Mouse (Mus musculus) midbrain, embryonic 13.5 days (tissue): ENCODE data around the gene Colq. TPM values are rescaled to one million over a fixed set of nuclear protein-coding genes. Genes with fewer than 3 reads are reported as not detected.
"Not testable (repeated sequence)": the region's sequence is repeated elsewhere in the genome, so short reads cannot be mapped to it uniquely, and the experiment has no call there.

Experiments
- ATAC-seq: fragments of 200-750 bp; cut with Nextera tagmentation; 2 replicates; pipeline ENCODE4 v1.8.0; 2017; ENCODE audit warnings: mild to moderate bottlenecking, moderate TSS enrichment, moderate library complexity
- H3K27ac ChIP-seq: fragments of 300-500 bp; sonication (generic); 2 replicates; pipeline ENCODE4 v1.5.1; 2015; ENCODE audit warnings: inconsistent platforms, mild to moderate bottlenecking, moderate library complexity
- H3K27me3 ChIP-seq: fragments of 300-500 bp; sonication (generic); 2 replicates; pipeline ENCODE4 v1.6.1; 2015; ENCODE audit warnings: mild to moderate bottlenecking, inconsistent platforms
- H3K36me3 ChIP-seq: fragments of 300-500 bp; sonication (generic); 2 replicates; pipeline ENCODE4 v1.6.1; 2015; ENCODE audit warnings: mild to moderate bottlenecking, inconsistent platforms
- H3K4me1 ChIP-seq: fragments of 300-500 bp; sonication (generic); replicated peaks from 2 replicates; pipeline ENCODE4 v1.6.1; 2015; ENCODE audit warnings: inconsistent platforms
- H3K4me2 ChIP-seq: fragments of 300-500 bp; sonication (generic); replicated peaks from 2 replicates; pipeline ENCODE4 v1.6.1; 2015; ENCODE audit warnings: moderate library complexity, mild to moderate bottlenecking, inconsistent platforms
- H3K4me3 ChIP-seq: fragments of 300-500 bp; sonication (generic); replicated peaks from 2 replicates; pipeline ENCODE4 v1.5.1; 2015; ENCODE audit warnings: mild to moderate bottlenecking, inconsistent platforms
- H3K9ac ChIP-seq: fragments of 300-500 bp; sonication (generic); replicated peaks from 2 replicates; pipeline ENCODE4 v1.6.1; 2015; ENCODE audit warnings: mild to moderate bottlenecking, inconsistent platforms
- H3K9me3 ChIP-seq: fragments of 300-500 bp; sonication (generic); 2 replicates; pipeline ENCODE4 v1.6.1; 2016; ENCODE audit warnings: mild to moderate bottlenecking, inconsistent platforms
- WGBS: fragments of 180-500 bp; shearing (Covaris S2); methylation state at CpG from one replicate; pipeline ENCODE4 v1.1.7; 2015; 5-methylcytosine and 5-hydroxymethylcytosine counted together
- polyA plus RNA-seq: library from polyadenylated mRNA; unstranded; fragments of >200 nt; fragmentation: Nextera tagmentation; extraction: Ambion mirVana; gene quantifications from 2 replicates; pipeline ENCODE4 v1.2.1, GENCODE M21; 2015

The Colq gene
- polyA plus RNA-seq = not detected in 2 replicates

- no peak within 1 kb of the TSS for H3K27ac ChIP-seq
- no peaks in the 10 kb centered on the region for H3K4me1 ChIP-seq
- H3K36me3 ChIP-seq = no peaks in the 10 kb centered on the region
- no peaks in the 10 kb centered on the region for H3K9me3 ChIP-seq
- no peaks in the 10 kb centered on the region for H3K27me3 ChIP-seq
- H3K9ac ChIP-seq = no peak within 1 kb of the TSS
- H3K4me2 ChIP-seq = no peak within 1 kb of the TSS
- ATAC-seq = no peak
- no peak within 1 kb of the TSS for H3K4me3 ChIP-seq
- 86% methylated on average over 3 of the region's 3 CpGs for WGBS
These were observed at the start of gene Colq for GRCm38 (mm10) chr14:31591243-31591642. Gene Colq, minus strand, starts transcription at chr14:31591343.

- H3K9me3 ChIP-seq = no peaks in the 10 kb centered on the region
- 4% methylated on average over 25 of the region's 26 CpGs for WGBS
- H3K27me3 ChIP-seq = no peaks in the 10 kb centered on the region
- peak within 1 kb of the TSS; percentile 95 for H3K4me2 ChIP-seq
- H3K36me3 ChIP-seq = no peaks in the 10 kb centered on the region
- peak; percentile 72; the same call in 1 of the 2 replicates for ATAC-seq
- peak within 1 kb of the TSS; percentile 66 for H3K4me3 ChIP-seq
- H3K4me1 ChIP-seq = peaks cover 16% of the 10 kb centered on the region
- peak within 1 kb of the TSS; percentile 74 for H3K9ac ChIP-seq
- H3K27ac ChIP-seq = peak within 1 kb of the TSS; percentile 75
These were observed 49.3 kb upstream of the Colq start, which contains the start of gene Gm49387 for GRCm38 (mm10) chr14:31640346-31640889. Gene Gm49387, minus strand, starts transcription at chr14:31640878.

GRCm38 (mm10) chr14:31630677-31631076 is 39.5 kb upstream of the Colq start:
- Histone ChIP-seq H3K9ac (no peak overlapping the region), H3K27me3 (no peaks in the 10 kb centered on the region), H3K9me3 (no peaks in the 10 kb centered on the region), H3K36me3 (no peaks in the 10 kb centered on the region), H3K4me1 (0 out of 2 replicates have a peak, but pooled peaks cover 2% of the 10 kb centered on the region), H3K4me2 (no peak overlapping the region), H3K27ac (no peak overlapping the region), H3K4me3 (no peak overlapping the region)
- WGBS = 33% methylated on average over 7 of the region's 7 CpGs
- 0 out of 2 replicates have a peak, but pooled peaks have one; percentile 53 for ATAC-seq

- no peaks in the 10 kb centered on the region for H3K4me1 ChIP-seq
- ATAC-seq = no peak
- no peak overlapping the region for H3K4me3 ChIP-seq
- no peak overlapping the region for H3K27ac ChIP-seq
- H3K9me3 ChIP-seq = no peaks in the 10 kb centered on the region
- H3K36me3 ChIP-seq = no peaks in the 10 kb centered on the region
- no peak overlapping the region for H3K9ac ChIP-seq
- no peaks in the 10 kb centered on the region for H3K27me3 ChIP-seq
- 88% methylated on average over 12 of the region's 12 CpGs for WGBS
- no peak overlapping the region for H3K4me2 ChIP-seq
These were observed 31.6 kb upstream of the Colq start for GRCm38 (mm10) chr14:31622748-31623147.

- ATAC-seq = no peak
- 65% methylated on average over 9 of the region's 9 CpGs for WGBS
- H3K4me3 ChIP-seq = no peak overlapping the region
These were observed 29.6 kb upstream of the Colq start for GRCm38 (mm10) chr14:31620591-31621223.

GRCm38 (mm10) chr14:31617997-31618396 is 26.9 kb upstream of the Colq start:
- Histone ChIP-seq H3K4me2 (no peak overlapping the region), H3K4me3 (no peak overlapping the region), H3K27me3 (no peaks in the 10 kb centered on the region), H3K27ac (no peak overlapping the region), H3K9ac (no peak overlapping the region), H3K9me3 (no peaks in the 10 kb centered on the region), H3K36me3 (0 out of 2 replicates have a peak, but pooled peaks cover under 1% of the 10 kb centered on the region), H3K4me1 (no peaks in the 10 kb centered on the region)
- ATAC-seq = no peak
- 91% methylated on average over 3 of the region's 3 CpGs for WGBS

More at GRCm38 (mm10) chr14:31620591-31621223, 29.6 kb upstream of the Colq start:
- H3K9ac ChIP-seq = no peak overlapping the region
- no peaks in the 10 kb centered on the region for H3K4me1 ChIP-seq
- no peaks in the 10 kb centered on the region for H3K36me3 ChIP-seq
- no peaks in the 10 kb centered on the region for H3K27me3 ChIP-seq
- no peak overlapping the region for H3K4me2 ChIP-seq
- no peaks in the 10 kb centered on the region for H3K9me3 ChIP-seq
- H3K27ac ChIP-seq = no peak overlapping the region

- Histone ChIP-seq H3K36me3 (0 out of 2 replicates have a peak, but pooled peaks cover 3% of the 10 kb centered on the region), H3K9me3 (no peaks in the 10 kb centered on the region), H3K4me3 (no peak overlapping the region), H3K27me3 (no peaks in the 10 kb centered on the region), H3K4me1 (no peaks in the 10 kb centered on the region), H3K4me2 (no peak overlapping the region), H3K27ac (no peak overlapping the region), H3K9ac (no peak overlapping the region)
- ATAC-seq = no peak
- 96% methylated on average over 9 of the region's 9 CpGs for WGBS
These were observed 26.1 kb upstream of the Colq start for GRCm38 (mm10) chr14:31617204-31617603.

GRCm38 (mm10) chr14:31613671-31614070 is 22.5 kb upstream of the Colq start:
- 87% methylated on average over 5 of the region's 5 CpGs for WGBS
- no peaks in the 10 kb centered on the region for H3K9me3 ChIP-seq
- no peak overlapping the region for H3K9ac ChIP-seq
- H3K4me3 ChIP-seq = no peak overlapping the region
- H3K36me3 ChIP-seq = 0 out of 2 replicates have a peak, but pooled peaks cover 3% of the 10 kb centered on the region
- no peak overlapping the region for H3K27ac ChIP-seq
- no peak overlapping the region for H3K4me2 ChIP-seq
- ATAC-seq = no peak
- H3K4me1 ChIP-seq = no peaks in the 10 kb centered on the region
- no peaks in the 10 kb centered on the region for H3K27me3 ChIP-seq

GRCm38 (mm10) chr14:31611986-31612385 is 20.8 kb upstream of the Colq start:
- no peak for ATAC-seq
- no peak overlapping the region for H3K9ac ChIP-seq
- no peak overlapping the region for H3K4me3 ChIP-seq
- 67% methylated on average over 4 of the region's 4 CpGs for WGBS
- 0 out of 2 replicates have a peak, but pooled peaks cover 3% of the 10 kb centered on the region for H3K36me3 ChIP-seq
- H3K9me3 ChIP-seq = no peaks in the 10 kb centered on the region
- H3K27me3 ChIP-seq = no peaks in the 10 kb centered on the region
- no peaks in the 10 kb centered on the region for H3K4me1 ChIP-seq
- no peak overlapping the region for H3K27ac ChIP-seq
- H3K4me2 ChIP-seq = no peak overlapping the region

- Histone ChIP-seq H3K27ac (no peak overlapping the region), H3K4me3 (no peak overlapping the region), H3K27me3 (no peaks in the 10 kb centered on the region), H3K4me2 (no peak overlapping the region), H3K9me3 (no peaks in the 10 kb centered on the region), H3K4me1 (no peaks in the 10 kb centered on the region), H3K36me3 (no peaks in the 10 kb centered on the region), H3K9ac (no peak overlapping the region)
- 58% methylated on average over 6 of the region's 6 CpGs for WGBS
- no peak for ATAC-seq
These were observed 14.4 kb upstream of the Colq start for GRCm38 (mm10) chr14:31605514-31605913.

GRCm38 (mm10) chr14:31604916-31605315 is 13.8 kb upstream of the Colq start:
- no peak overlapping the region for H3K4me2 ChIP-seq
- H3K9me3 ChIP-seq = no peaks in the 10 kb centered on the region
- no peak for ATAC-seq
- no peak overlapping the region for H3K9ac ChIP-seq
- H3K27me3 ChIP-seq = no peaks in the 10 kb centered on the region
- no peaks in the 10 kb centered on the region for H3K36me3 ChIP-seq
- H3K4me1 ChIP-seq = no peaks in the 10 kb centered on the region
- H3K27ac ChIP-seq = no peak overlapping the region
- H3K4me3 ChIP-seq = no peak overlapping the region
- WGBS = 84% methylated on average over 5 of the region's 5 CpGs

GRCm38 (mm10) chr14:31602616-31602979 is 11.5 kb upstream of the Colq start:
- 87% methylated on average over 6 of the region's 6 CpGs for WGBS
- not testable (repeated sequence) for H3K27ac ChIP-seq, ATAC-seq, H3K4me1 ChIP-seq, H3K36me3 ChIP-seq, H3K27me3 ChIP-seq, H3K9me3 ChIP-seq, H3K9ac ChIP-seq, H3K4me3 ChIP-seq, H3K4me2 ChIP-seq
